In the genomic region with DNA sequence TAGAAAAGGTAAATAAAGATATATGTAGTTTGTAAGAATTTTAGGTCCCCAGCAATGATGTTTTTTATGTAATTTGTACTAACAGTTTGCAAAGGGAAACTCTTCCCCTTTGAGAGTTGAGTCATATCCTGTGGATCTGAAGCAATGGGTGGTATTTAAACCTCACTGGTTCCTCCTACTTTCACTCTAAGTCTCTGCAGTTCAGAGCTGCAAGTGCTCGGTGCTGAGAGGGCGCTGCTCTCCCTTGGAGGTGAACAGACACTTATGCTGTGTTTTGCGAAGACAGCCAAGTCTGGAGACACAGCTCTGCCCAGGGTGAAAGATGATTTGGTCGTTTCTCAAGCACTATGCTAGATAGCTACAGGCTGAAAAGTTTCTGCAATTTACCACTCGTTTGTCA, we compare ENCODE assay signal across 8 mouse cellular contexts.
DNase-seq lines count a peak whose midpoint lies in the region; ATAC-seq lines count a peak whose summit lies in the region.

No protein-coding gene starts in this region.

- H3K9me3 ChIP-seq in hindbrain, embryonic 13.5 days, result no peaks in the 10 kb centered on the region
- H3K9me3 ChIP-seq in forebrain, embryonic 15.5 days, result no peaks in the 10 kb centered on the region

- no peaks in the 10 kb centered on the region for H3K4me1 ChIP-seq in hindbrain, embryonic 13.5 days (replicated peaks)
- no peaks in the 10 kb centered on the region for H3K4me1 ChIP-seq in forebrain, embryonic 15.5 days

- H3K27ac ChIP-seq in hindbrain, embryonic 13.5 days, result no peak overlapping the region
- H3K27ac ChIP-seq in forebrain, embryonic 15.5 days (replicated peaks), result no peak overlapping the region

- WGBS in hindbrain, embryonic 13.5 days, result 47% methylated on average over 5 of the region's 5 CpGs
- WGBS in forebrain, embryonic 15.5 days, result 36% methylated on average over 5 of the region's 5 CpGs

- H3K4me2 ChIP-seq in hindbrain, embryonic 13.5 days, result no peak overlapping the region
- no peak overlapping the region for H3K4me2 ChIP-seq in forebrain, embryonic 15.5 days (replicated peaks)

- DNase-seq in right cerebral cortex, adult 18-20 months, result peak; percentile 50
- DNase-seq in right cerebral cortex, postnatal 4 days, result no peak
- peak; percentile 34 for DNase-seq in adipocyte (ENCODE audit: low spot score)
- peak; percentile 71 for DNase-seq in lung, postnatal 36 days
- no peak for DNase-seq in testis, postnatal 14 days (ENCODE audit: low spot score)

- no peak overlapping the region for H3K4me3 ChIP-seq in hindbrain, embryonic 13.5 days
- H3K4me3 ChIP-seq in forebrain, embryonic 15.5 days, result no peak overlapping the region

- ATAC-seq in inflammation-experienced regulatory T-cells, adult 6 months, result peak; percentile 99
- no peak for ATAC-seq in hindbrain, embryonic 13.5 days (ENCODE audit: low FRiP score)
- ATAC-seq in forebrain, embryonic 15.5 days (replicated peaks), result no peak

- H3K27me3 ChIP-seq in hindbrain, embryonic 13.5 days, result no peaks in the 10 kb centered on the region
- H3K27me3 ChIP-seq in forebrain, embryonic 15.5 days, result no peaks in the 10 kb centered on the region

- H3K9ac ChIP-seq in hindbrain, embryonic 13.5 days, result no peak overlapping the region
- H3K9ac ChIP-seq in forebrain, embryonic 15.5 days (replicated peaks), result no peak overlapping the region

- no peaks in the 10 kb centered on the region for H3K36me3 ChIP-seq in hindbrain, embryonic 13.5 days
- no peaks in the 10 kb centered on the region for H3K36me3 ChIP-seq in forebrain, embryonic 15.5 days

Comparison
In these comparisons a context has a peak if more than half of its experiments do, and no peak if none do; other contexts are left out.
1. DNase-seq: peak in right cerebral cortex, adult 18-20 months (single experiment), adipocyte (single experiment) and lung, postnatal 36 days (single experiment); none in right cerebral cortex, postnatal 4 days (single experiment) and testis, postnatal 14 days (single experiment).